Mouse (Mus musculus) bone marrow, adult 2 months (tissue): ENCODE measurements around the gene Fam173b.

Experiments used
- CTCF ChIP-seq: fragments of 200-500 bp; IDR thresholded peaks from 2 replicates; pipeline ENCODE4 v1.5.1; 2011; ENCODE audit warnings: low read length, control low read depth; ENCODE audit not compliant: control insufficient read depth, insufficient read depth
- POLR2A ChIP-seq: fragments of 200-500 bp; IDR thresholded peaks from 2 replicates; pipeline ENCODE4 v1.6.1; 2011; ENCODE audit warnings: low read depth, mild to moderate bottlenecking, control low read depth, low read length, borderline replicate concordance; ENCODE audit not compliant: control insufficient read depth

GRCm38 (mm10) chr15:31601279-31601645 lies 390 bp upstream of the Fam173b start:
- TF ChIP-seq CTCF (no peak), POLR2A (no peak)
